Mouse (Mus musculus) forebrain, embryonic 12.5 days (tissue): ENCODE measurements around the gene Bmp2. TPM values are rescaled to one million over a fixed set of nuclear protein-coding genes. Genes with fewer than 3 reads are reported as not detected.

Experiments used
- ATAC-seq: fragments of 200-750 bp; cut with Nextera tagmentation; 2 replicates; pipeline ENCODE4 v1.8.0; 2017; ENCODE audit warnings: moderate TSS enrichment; ENCODE audit not compliant: low FRiP score
- H3K27ac ChIP-seq: fragments of 300-500 bp; sonication (generic); 2 replicates; pipeline ENCODE4 v1.5.1; 2016; ENCODE audit warnings: mild to moderate bottlenecking
- H3K27me3 ChIP-seq: fragments of 300-500 bp; sonication (generic); 2 replicates; pipeline ENCODE4 v1.6.1; 2016; ENCODE audit warnings: mild to moderate bottlenecking
- H3K36me3 ChIP-seq: fragments of 300-500 bp; sonication (generic); replicated peaks from 2 replicates; pipeline ENCODE4 v1.6.1; 2016; ENCODE audit warnings: mild to moderate bottlenecking
- H3K4me1 ChIP-seq: fragments of 300-500 bp; sonication (generic); 2 replicates; pipeline ENCODE4 v1.6.1; 2016
- H3K4me2 ChIP-seq: fragments of 300-500 bp; sonication (generic); 2 replicates; pipeline ENCODE4 v1.6.1; 2016; ENCODE audit warnings: mild to moderate bottlenecking, moderate library complexity
- H3K4me3 ChIP-seq: fragments of 300-500 bp; sonication (generic); replicated peaks from 2 replicates; pipeline ENCODE4 v1.5.1; 2016; ENCODE audit warnings: mild to moderate bottlenecking
- H3K9ac ChIP-seq: fragments of 300-500 bp; sonication (generic); 2 replicates; pipeline ENCODE4 v1.6.1; 2016; ENCODE audit warnings: mild to moderate bottlenecking
- H3K9me3 ChIP-seq: fragments of 300-500 bp; sonication (generic); 2 replicates; pipeline ENCODE4 v1.6.1; 2016
- WGBS: fragments of 180-500 bp; shearing (Covaris S2); methylation state at CpG from one replicate; pipeline ENCODE4 v1.1.7; 2016; 5-methylcytosine and 5-hydroxymethylcytosine counted together
- polyA plus RNA-seq: library from polyadenylated mRNA; unstranded; fragments of >200 nt; fragmentation: Nextera tagmentation; extraction: Ambion mirVana; gene quantifications from 2 replicates; pipeline ENCODE4 v1.2.1, GENCODE M21; 2016

Gene Bmp2
- polyA plus RNA-seq, 1 experiment from 2014 or later: 3.1 TPM

GRCm38 (mm10) chr2:133535481-133535880, 16.5 kb upstream of the Bmp2 start:
- Histone ChIP-seq H3K27me3 (no peaks in the 10 kb centered on the region), H3K4me2 (no peak overlapping the region), H3K4me1 (no peaks in the 10 kb centered on the region), H3K27ac (no peak overlapping the region), H3K9ac (no peak overlapping the region), H3K4me3 (no peak overlapping the region), H3K36me3 (no peaks in the 10 kb centered on the region), H3K9me3 (no peaks in the 10 kb centered on the region)
- 79% methylated on average over 9 of the region's 9 CpGs for WGBS
- ATAC-seq: no peak

- H3K36me3 ChIP-seq: no peaks in the 10 kb centered on the region
- H3K9me3 ChIP-seq: no peaks in the 10 kb centered on the region
- no peak overlapping the region for H3K9ac ChIP-seq
- no peaks in the 10 kb centered on the region for H3K27me3 ChIP-seq
- H3K4me2 ChIP-seq: no peak overlapping the region
- no peak overlapping the region for H3K4me3 ChIP-seq
- 89% methylated on average over 7 of the region's 7 CpGs for WGBS
- no peak overlapping the region for H3K27ac ChIP-seq
- H3K4me1 ChIP-seq: no peaks in the 10 kb centered on the region
- no peak for ATAC-seq
Measured at GRCm38 (mm10) chr2:133536812-133537211, 15.1 kb upstream of the Bmp2 start.

- Histone ChIP-seq H3K27ac (no peak overlapping the region), H3K9me3 (no peaks in the 10 kb centered on the region), H3K4me2 (no peak overlapping the region), H3K4me1 (no peaks in the 10 kb centered on the region), H3K4me3 (no peak overlapping the region), H3K9ac (no peak overlapping the region), H3K27me3 (no peaks in the 10 kb centered on the region), H3K36me3 (no peaks in the 10 kb centered on the region)
- ATAC-seq: no peak
- WGBS: 31% methylated on average over 1 of the region's 1 CpGs
Measured at GRCm38 (mm10) chr2:133540702-133541101, 11.3 kb upstream of the Bmp2 start.

GRCm38 (mm10) chr2:133550238-133550682, 1.7 kb upstream of the Bmp2 start:
- H3K9ac ChIP-seq: no peak overlapping the region
- H3K4me1 ChIP-seq: peaks cover 28% of the 10 kb centered on the region
- no peaks in the 10 kb centered on the region for H3K9me3 ChIP-seq
- no peaks in the 10 kb centered on the region for H3K36me3 ChIP-seq
- no peak overlapping the region for H3K4me3 ChIP-seq
- no peak overlapping the region for H3K4me2 ChIP-seq
- H3K27ac ChIP-seq: no peak overlapping the region
- 31% methylated on average over 4 of the region's 4 CpGs for WGBS
- H3K27me3 ChIP-seq: peaks cover 49% of the 10 kb centered on the region
- no peak for ATAC-seq

GRCm38 (mm10) chr2:133552842-133553465, 995 bp downstream of the Bmp2 start:
- Histone ChIP-seq H3K9me3 (no peaks in the 10 kb centered on the region), H3K27ac (no peak overlapping the region), H3K27me3 (peaks cover 59% of the 10 kb centered on the region), H3K36me3 (no peaks in the 10 kb centered on the region), H3K4me2 (peak overlapping the region; percentile 87), H3K4me3 (peak overlapping the region; percentile 60), H3K4me1 (peaks cover 28% of the 10 kb centered on the region), H3K9ac (peak overlapping the region; percentile 57)
- WGBS: 1% methylated on average over 48 of the region's 48 CpGs
- ATAC-seq: peak; percentile 12; the same call in 1 of the 2 replicates

- Histone ChIP-seq H3K9ac (0 out of 2 replicates have a peak overlapping the region, but pooled peaks have one; percentile 36), H3K9me3 (no peaks in the 10 kb centered on the region), H3K27me3 (peaks cover 59% of the 10 kb centered on the region), H3K27ac (no peak overlapping the region), H3K4me3 (peak overlapping the region; percentile 60), H3K4me2 (peak overlapping the region; percentile 87), H3K36me3 (no peaks in the 10 kb centered on the region), H3K4me1 (peaks cover 28% of the 10 kb centered on the region)
- ATAC-seq: no peak
- 34% methylated on average over 9 of the region's 9 CpGs for WGBS
Measured at GRCm38 (mm10) chr2:133553911-133554285, 1.9 kb downstream of the Bmp2 start.

- peak overlapping the region; percentile 60 for H3K4me3 ChIP-seq
- ATAC-seq: peak; percentile 62
- H3K9me3 ChIP-seq: no peaks in the 10 kb centered on the region
- H3K4me1 ChIP-seq: peaks cover 28% of the 10 kb centered on the region
- H3K27ac ChIP-seq: no peak overlapping the region
- WGBS: 1% methylated on average over 55 of the region's 55 CpGs
- no peaks in the 10 kb centered on the region for H3K36me3 ChIP-seq
- peak overlapping the region; percentile 87 for H3K4me2 ChIP-seq
- H3K27me3 ChIP-seq: peaks cover 59% of the 10 kb centered on the region
- 0 out of 2 replicates have a peak overlapping the region, but pooled peaks have one; percentile 36 for H3K9ac ChIP-seq
Measured at GRCm38 (mm10) chr2:133554286-133555021, 2.5 kb downstream of the Bmp2 start.

GRCm38 (mm10) chr2:133564248-133564886, 12.4 kb downstream of the Bmp2 start:
- Histone ChIP-seq H3K4me2 (no peak overlapping the region), H3K4me1 (no peaks in the 10 kb centered on the region), H3K4me3 (no peak overlapping the region), H3K36me3 (no peaks in the 10 kb centered on the region), H3K9me3 (no peaks in the 10 kb centered on the region), H3K27ac (no peak overlapping the region), H3K27me3 (no peaks in the 10 kb centered on the region), H3K9ac (no peak overlapping the region)
- WGBS: 83% methylated on average over 10 of the region's 10 CpGs
- ATAC-seq: no peak

- H3K4me3 ChIP-seq: no peak overlapping the region
- no peak overlapping the region for H3K9ac ChIP-seq
- H3K4me1 ChIP-seq: no peaks in the 10 kb centered on the region
- no peaks in the 10 kb centered on the region for H3K36me3 ChIP-seq
- H3K9me3 ChIP-seq: no peaks in the 10 kb centered on the region
- H3K4me2 ChIP-seq: no peak overlapping the region
- 84% methylated on average over 2 of the region's 5 CpGs for WGBS
- no peak overlapping the region for H3K27ac ChIP-seq
- ATAC-seq: no peak
- no peaks in the 10 kb centered on the region for H3K27me3 ChIP-seq
Measured at GRCm38 (mm10) chr2:133565424-133565823, 13.5 kb downstream of the Bmp2 start.

GRCm38 (mm10) chr2:133565995-133566710, 14.2 kb downstream of the Bmp2 start:
- Histone ChIP-seq H3K4me1 (no peaks in the 10 kb centered on the region), H3K9me3 (no peaks in the 10 kb centered on the region), H3K9ac (no peak overlapping the region), H3K36me3 (no peaks in the 10 kb centered on the region), H3K27me3 (no peaks in the 10 kb centered on the region), H3K4me3 (no peak overlapping the region), H3K4me2 (no peak overlapping the region), H3K27ac (no peak overlapping the region)
- no peak for ATAC-seq
- 80% methylated on average over 14 of the region's 14 CpGs for WGBS

GRCm38 (mm10) chr2:133591562-133592255, 39.8 kb downstream of the Bmp2 start:
- 61% methylated on average over 12 of the region's 12 CpGs for WGBS

More at GRCm38 (mm10) chr2:133591562-133592255, 39.8 kb downstream of the Bmp2 start:
- H3K36me3 ChIP-seq: no peaks in the 10 kb centered on the region
- peaks cover 6% of the 10 kb centered on the region; the same call in 1 of the 2 replicates for H3K4me1 ChIP-seq
- H3K4me2 ChIP-seq: no peak overlapping the region
- ATAC-seq: no peak
- H3K27me3 ChIP-seq: no peaks in the 10 kb centered on the region
- H3K9ac ChIP-seq: no peak overlapping the region
- no peak overlapping the region for H3K4me3 ChIP-seq
- no peak overlapping the region for H3K27ac ChIP-seq
- no peaks in the 10 kb centered on the region for H3K9me3 ChIP-seq
